Comparison of ENCODE assay signal across 10 mouse cellular contexts in genomic region chr5:134887447-134888335, GRCm38 (mm10). TPM values are rescaled to one million over a fixed set of nuclear protein-coding genes. Genes with fewer than 3 reads are reported as not detected.
DNase-seq lines count a peak whose midpoint lies in the region; ATAC-seq and TF ChIP-seq lines count a peak whose summit lies in the region.
"Had no signal": no experiment of that assay in that cellular context is flagged by ENCODE, and none has a peak within 500 bp of the region (broad histone marks: within the 10 kb centered on the region; RNA-seq: fewer than 3 reads in every experiment).

No protein-coding gene starts in this region.

- H3K4me1 ChIP-seq in kidney, embryonic 16.5 days (ENCODE audit: insufficient read depth, low read length): no peaks in the 10 kb centered on the region

- no peak for TF ChIP-seq CTCF in layer of hippocampus, adult 2 months (conservative IDR thresholded peaks at IDR 0.05)

- no peak overlapping the region for H3K4me3 ChIP-seq in layer of hippocampus, adult 2 months
- H3K4me3 ChIP-seq in kidney, embryonic 16.5 days (ENCODE audit: low read length): no peak overlapping the region

- no peaks in the 10 kb centered on the region for H3K27me3 ChIP-seq in kidney, embryonic 16.5 days (ENCODE audit: insufficient read depth, low read length)

- H3K9me3 ChIP-seq in kidney, embryonic 16.5 days (ENCODE audit: low read length): no peaks in the 10 kb centered on the region

- ATAC-seq in kidney, embryonic 16.5 days (ENCODE audit: low FRiP score, low TSS enrichment): peak; percentile 39; the same call in 1 of the 2 replicates

- H3K4me2 ChIP-seq in kidney, embryonic 16.5 days (replicated peaks; ENCODE audit: low read depth, low read length): no peak overlapping the region

- whole genome bisulfite sequencing in kidney, embryonic 16.5 days: 54% methylated on average over 18 of the region's 18 CpGs

- H3K27ac ChIP-seq in layer of hippocampus, adult 2 months: peak overlapping the region; percentile 62
- H3K27ac ChIP-seq in kidney, embryonic 16.5 days (ENCODE audit: low read length): peak overlapping the region; percentile 69

- H3K36me3 ChIP-seq in kidney, embryonic 16.5 days (ENCODE audit: insufficient read depth, low read length): no peaks in the 10 kb centered on the region

- no peak overlapping the region for H3K9ac ChIP-seq in kidney, embryonic 16.5 days (replicated peaks; ENCODE audit: low read length)

- DNase-seq in layer of hippocampus, adult 2 months (ENCODE audit: low spot score in 2 of 2): no peak
- no peak for DNase-seq in layer of hippocampus, adult 18-20 months (ENCODE audit: low spot score in 2 of 2)
- DNase-seq in heart, adult 8-10 months (ENCODE audit: low spot score): peak; percentile 85
- DNase-seq in retina, embryonic 14.5 days (ENCODE audit: low spot score): peak; percentile 22
- no peak for DNase-seq in right cerebral cortex, postnatal 14 days
- no peak for DNase-seq in spleen, postnatal 36 days (ENCODE audit: low spot score in 2 of 2)
- no peak for DNase-seq in cerebellum, adult 11-12 months
- DNase-seq: cerebellum, postnatal 36 days had no signal

RNA-seq across cellular contexts. Expression of gene Tmem270, which starts 18.8 kb away (rescaled TPM):
- not detected for total RNA-seq in layer of hippocampus, adult 2 months (2021)
- total RNA-seq in layer of hippocampus, adult 18-20 months (2021): not detected
- total RNA-seq in heart, adult 8-10 months (2022): not detected
- not detected in 2 replicates for polyA plus RNA-seq in kidney, embryonic 16.5 days (2015; fragmentation: Nextera tagmentation; extraction: Ambion mirVana)
- polyA plus RNA-seq: limb, embryonic 14.5 days had no signal

RNA-seq across cellular contexts. Expression of gene Cldn13, which starts 27.6 kb away (rescaled TPM):
- not detected for total RNA-seq in layer of hippocampus, adult 2 months (2021)
- not detected for total RNA-seq in layer of hippocampus, adult 18-20 months (2021)
- not detected for total RNA-seq in heart, adult 8-10 months (2022)
- polyA plus RNA-seq in kidney, embryonic 16.5 days (2015; fragmentation: Nextera tagmentation; extraction: Ambion mirVana): 0.99 and 1.2 TPM in 2 replicates

RNA-seq across cellular contexts. Expression of gene Mettl27, which starts 44.5 kb away (rescaled TPM):
- total RNA-seq in layer of hippocampus, adult 2 months (2021): 10 to 100 TPM in 1 of 2 experiments, 1 to 10 TPM in 1; 8.2 to 10.8 TPM
- total RNA-seq in layer of hippocampus, adult 18-20 months (2021): 1 to 10 TPM; 7.5 to 8.6 TPM
- total RNA-seq in heart, adult 8-10 months (2022): 10 to 100 TPM in 1 of 4 experiments, 1 to 10 TPM in 3; 6.3 to 11.9 (median 7.9) TPM
- 29.6 and 30.7 TPM in 2 replicates for polyA plus RNA-seq in kidney, embryonic 16.5 days (2015; fragmentation: Nextera tagmentation; extraction: Ambion mirVana)

RNA-seq across cellular contexts. Expression of gene Cldn4, which starts 59.0 kb away (rescaled TPM):
- not detected for total RNA-seq in layer of hippocampus, adult 2 months (2021)
- not detected for total RNA-seq in layer of hippocampus, adult 18-20 months (2021)
- not detected for total RNA-seq in heart, adult 8-10 months (2022)
- polyA plus RNA-seq in kidney, embryonic 16.5 days (2015; fragmentation: Nextera tagmentation; extraction: Ambion mirVana): 63.1 and 64.7 TPM in 2 replicates

Comparison
In these comparisons a context has a peak if more than half of its experiments do, and no peak if none do; other contexts are left out.
1. DNase-seq: peak in heart, adult 8-10 months (single experiment) and retina, embryonic 14.5 days (single experiment); none in layer of hippocampus, adult 2 months (0 of 2), layer of hippocampus, adult 18-20 months (0 of 2), right cerebral cortex, postnatal 14 days (single experiment), spleen, postnatal 36 days (0 of 2) and cerebellum, adult 11-12 months (single experiment).